Mouse (Mus musculus) 3134 (cell line): ENCODE measurements around the gene Kcnk16.
"Not testable (repeated sequence)": the region's sequence is repeated elsewhere in the genome, so short reads cannot be mapped to it uniquely, and the experiment has no call there.

Experiments used
- DNase-seq: peaks from one replicate; pipeline ENCODE4 v3.0.0-alpha.2; 2011; ENCODE audit warnings: low spot score; ENCODE audit not compliant: insufficient read length; ENCODE audit errors: extremely low read depth

The Kcnk16 gene

DNA sequence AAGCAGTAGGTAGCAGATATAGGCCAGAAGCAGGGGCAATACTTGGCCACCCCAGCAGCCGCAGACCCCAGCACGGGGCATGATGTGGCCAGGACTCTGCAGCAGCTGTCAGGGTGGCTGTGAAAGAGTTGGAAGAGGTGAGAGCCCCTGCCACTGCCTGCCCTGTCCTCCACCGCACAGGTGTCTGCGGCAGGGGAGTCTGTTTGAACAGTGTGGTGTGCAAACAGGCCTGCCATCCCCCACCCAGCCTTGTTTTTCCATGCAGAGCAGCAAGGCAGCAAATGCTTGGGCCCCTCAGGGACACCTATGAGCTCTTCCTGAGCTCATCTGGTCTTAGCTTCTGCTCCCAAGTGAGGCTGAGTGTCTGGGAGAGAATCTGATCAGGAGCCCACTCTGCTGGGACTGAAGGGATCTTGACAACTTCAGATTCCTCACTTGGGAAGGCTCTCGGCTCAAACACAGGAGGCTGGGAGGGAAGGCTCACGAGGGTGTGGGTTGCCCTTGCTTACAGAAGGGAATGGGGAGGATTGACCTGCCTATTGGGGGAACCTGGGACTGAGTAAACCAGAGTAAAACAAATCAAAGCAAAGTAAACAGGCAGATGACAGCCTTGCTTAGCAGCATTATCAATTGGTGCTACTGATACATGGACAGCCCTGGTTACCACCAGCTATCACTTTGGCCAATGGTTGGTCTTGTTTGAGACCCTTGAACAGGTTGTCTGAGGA, at the start of gene Kcnk16:
Kcnk16 (minus strand) TSS at position 118 of the 728 bp plus-strand sequence.
- DNase-seq: no peak

DNA sequence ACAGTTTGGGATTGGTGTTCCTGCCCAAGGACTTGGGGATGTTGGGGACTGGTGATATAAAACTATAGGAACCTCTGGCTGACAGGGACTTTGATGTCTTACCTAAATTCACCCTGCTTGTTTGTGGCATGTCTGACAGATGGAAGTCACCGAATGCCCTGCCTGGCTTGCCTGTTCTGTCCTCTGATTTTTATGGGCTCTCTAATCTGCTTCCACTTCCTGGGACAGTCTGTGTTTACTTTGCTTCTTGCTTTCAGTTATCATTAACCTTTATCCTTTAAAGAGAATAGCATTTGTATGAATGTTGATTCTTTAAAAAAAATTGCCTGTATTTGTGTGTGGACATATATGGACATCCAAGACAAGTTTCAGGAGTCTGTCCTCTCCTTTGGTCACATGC, 46.1 kb upstream of the Kcnk16 start:
- DNase-seq: no peak

DNA sequence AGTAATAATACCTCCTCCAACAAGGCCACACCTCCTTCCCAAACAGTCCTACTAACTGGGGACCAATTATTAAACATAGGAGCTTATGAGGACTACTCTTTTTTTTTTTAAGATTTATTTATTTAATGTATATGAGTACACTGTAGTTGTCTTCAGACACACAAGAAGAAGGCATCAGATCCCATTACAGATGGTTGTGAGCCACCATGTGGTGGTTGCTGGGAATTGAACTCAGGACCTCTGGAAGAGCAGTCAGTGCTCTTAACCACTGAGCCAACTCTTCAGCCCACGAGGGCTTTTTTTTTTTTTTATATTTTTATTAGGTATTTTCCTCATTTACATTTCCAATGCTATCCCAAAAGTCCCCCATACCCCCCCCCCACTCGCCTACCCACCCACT, 36.1 kb upstream of the Kcnk16 start:
- DNase-seq: not testable (repeated sequence)

DNA sequence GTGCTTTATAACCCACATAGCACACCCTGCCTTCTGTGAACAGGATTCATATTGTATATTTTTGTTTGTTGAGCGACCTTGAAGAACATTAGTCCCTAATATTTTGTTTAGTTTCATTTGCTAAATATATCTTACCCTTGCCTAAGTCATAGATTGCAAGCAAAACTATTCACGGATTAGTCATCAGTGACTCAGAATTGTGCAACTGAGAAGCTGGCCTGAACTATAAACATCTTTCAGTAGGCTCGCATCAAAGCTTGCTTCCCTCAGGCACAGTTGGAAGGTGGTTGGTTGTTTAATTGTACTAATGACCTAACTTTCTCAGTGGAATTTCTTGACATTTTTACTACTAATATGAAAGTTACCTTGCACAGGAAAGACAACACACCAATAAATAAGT, 29.1 kb upstream of the Kcnk16 start:
- DNase-seq: peak; percentile 57

DNA sequence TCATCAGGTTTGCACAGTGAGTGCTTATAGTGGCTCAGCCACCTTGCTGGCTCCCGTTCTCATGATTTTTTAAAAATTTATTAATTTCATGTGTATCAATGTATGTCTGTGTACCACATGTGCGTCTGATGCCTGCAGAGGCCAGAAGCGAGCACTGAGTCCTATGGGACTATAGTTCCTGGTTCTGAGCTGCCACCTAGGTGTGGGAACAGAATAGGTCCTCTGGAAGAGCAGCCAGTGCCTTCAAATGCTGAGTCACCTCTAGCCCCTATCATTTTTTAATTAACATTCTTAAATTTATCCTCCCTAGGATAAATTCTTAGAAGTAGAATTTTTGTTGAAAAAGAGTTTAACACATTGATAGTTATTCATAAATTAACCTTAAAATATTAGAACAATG, 28.6 kb upstream of the Kcnk16 start:
- DNase-seq: peak; percentile 21

DNA sequence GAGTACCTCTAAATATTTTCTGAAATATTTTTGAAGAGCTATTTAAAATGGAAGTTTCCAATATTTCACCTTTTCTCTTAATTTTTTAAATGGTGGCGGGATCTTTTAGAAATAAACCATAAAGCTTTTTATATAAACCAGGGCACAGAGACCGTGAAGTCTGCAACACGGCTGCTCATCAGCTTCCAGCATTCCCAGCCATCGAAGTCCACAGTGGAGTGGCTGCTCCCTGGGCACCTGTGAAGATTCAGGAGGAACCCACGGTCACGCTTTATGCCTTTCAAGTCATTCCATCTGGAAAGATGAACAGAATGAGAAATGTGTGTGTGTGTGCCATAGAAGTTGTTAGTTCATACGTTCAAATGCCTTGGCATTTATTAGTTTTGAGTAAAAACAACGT, 25.9 kb upstream of the Kcnk16 start:
- DNase-seq: peak; percentile 9

DNA sequence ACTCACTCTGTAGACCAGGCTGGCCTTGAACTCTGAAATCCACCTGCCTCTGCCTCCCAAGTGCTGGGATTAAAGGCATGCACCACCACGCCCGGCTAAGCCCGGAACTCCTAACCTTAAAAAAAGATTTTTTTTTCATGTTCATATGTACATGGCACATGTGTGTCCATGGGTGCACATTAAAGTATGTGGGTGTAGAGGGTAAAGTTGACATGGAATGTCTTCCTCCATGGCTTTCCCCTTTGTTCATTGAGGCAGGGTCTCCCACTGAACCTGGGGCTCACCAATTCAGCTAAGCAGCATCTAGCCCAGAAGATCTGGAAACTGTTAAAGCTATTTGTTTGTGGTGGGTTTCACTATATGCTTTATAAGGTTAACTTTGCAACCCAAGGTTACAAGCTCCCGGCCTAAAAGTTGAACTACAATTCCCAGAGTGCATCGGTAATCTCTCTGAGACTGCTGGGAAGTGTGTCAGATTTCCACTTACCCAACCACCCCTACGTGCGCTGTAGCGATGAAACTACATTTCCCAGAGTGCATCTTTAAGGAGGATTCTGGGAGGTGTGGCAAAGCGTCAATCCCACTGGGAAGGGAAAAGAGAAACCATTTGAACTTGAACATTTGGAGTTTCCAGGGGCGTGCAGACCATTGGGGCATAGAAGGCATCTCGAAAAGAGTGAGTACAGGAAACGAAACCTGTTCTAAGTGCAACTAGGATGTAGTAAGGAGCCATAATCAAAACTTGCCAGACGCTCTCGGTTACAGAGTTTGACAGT, 25.3 kb upstream of the Kcnk16 start, which contains the start of gene Nudt13:
Nudt13 (plus strand) TSS at position 581 of the 776 bp plus-strand sequence.
- peak; percentile 73 for DNase-seq

DNA sequence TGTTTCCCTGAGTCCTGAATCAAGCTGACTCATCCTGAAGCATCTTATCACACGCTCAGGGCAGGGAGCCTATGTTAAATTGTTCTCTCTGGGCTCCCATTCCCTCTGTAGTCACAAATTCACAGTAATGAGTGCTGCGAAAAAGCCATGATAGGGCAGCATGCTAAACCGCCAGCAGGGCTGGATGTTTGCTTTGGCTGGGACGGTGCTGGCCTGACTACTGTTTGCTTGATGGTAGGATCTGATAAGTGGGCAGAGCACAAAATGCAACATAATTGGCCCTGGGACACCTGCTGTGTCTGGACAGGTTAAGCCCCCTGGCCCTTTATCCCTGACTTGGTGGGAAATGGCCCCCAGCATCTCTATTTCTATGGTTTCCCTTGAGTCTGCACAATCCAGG, 22.4 kb upstream of the Kcnk16 start:
- DNase-seq: no peak

DNA sequence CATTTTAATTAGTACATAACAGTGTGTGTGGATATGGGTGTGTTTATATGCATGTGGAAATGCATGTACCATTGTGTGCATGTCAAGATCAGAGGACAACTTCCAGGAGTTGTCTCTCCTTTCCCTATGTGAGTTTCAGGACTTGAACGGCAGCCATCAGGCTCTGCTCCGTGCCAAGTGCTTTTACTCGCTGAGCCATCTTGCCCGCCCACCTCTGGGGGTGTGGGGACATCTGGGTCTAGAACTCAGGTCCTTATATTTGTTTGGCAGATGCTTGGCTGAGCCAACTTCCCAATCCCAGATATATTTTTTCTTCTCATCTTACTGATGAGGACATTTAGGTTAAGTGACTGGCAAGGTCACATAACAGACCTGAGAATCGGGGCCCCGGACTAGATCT, 578 bp downstream of the Kcnk16 start:
- no peak for DNase-seq

DNA sequence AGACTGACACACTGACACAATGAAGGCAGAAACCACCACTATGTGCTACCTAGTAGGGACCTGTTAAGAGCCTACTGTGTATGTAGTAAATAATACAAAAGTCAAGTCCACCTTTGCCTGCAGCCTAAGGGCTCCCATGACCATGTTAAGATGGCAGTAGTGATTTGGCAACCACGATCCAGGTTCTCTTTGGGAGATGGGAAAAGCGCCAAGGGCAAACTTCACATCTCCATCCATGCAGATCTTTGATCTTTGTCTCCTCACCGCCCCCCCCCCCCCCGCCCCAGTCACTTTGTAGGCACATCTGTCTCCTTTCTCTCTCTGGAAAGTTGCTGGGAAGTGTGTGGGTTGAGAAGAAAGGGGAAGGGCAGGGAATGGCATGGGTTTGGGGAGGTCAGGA, 6.7 kb downstream of the Kcnk16 start:
- DNase-seq: no peak

DNA sequence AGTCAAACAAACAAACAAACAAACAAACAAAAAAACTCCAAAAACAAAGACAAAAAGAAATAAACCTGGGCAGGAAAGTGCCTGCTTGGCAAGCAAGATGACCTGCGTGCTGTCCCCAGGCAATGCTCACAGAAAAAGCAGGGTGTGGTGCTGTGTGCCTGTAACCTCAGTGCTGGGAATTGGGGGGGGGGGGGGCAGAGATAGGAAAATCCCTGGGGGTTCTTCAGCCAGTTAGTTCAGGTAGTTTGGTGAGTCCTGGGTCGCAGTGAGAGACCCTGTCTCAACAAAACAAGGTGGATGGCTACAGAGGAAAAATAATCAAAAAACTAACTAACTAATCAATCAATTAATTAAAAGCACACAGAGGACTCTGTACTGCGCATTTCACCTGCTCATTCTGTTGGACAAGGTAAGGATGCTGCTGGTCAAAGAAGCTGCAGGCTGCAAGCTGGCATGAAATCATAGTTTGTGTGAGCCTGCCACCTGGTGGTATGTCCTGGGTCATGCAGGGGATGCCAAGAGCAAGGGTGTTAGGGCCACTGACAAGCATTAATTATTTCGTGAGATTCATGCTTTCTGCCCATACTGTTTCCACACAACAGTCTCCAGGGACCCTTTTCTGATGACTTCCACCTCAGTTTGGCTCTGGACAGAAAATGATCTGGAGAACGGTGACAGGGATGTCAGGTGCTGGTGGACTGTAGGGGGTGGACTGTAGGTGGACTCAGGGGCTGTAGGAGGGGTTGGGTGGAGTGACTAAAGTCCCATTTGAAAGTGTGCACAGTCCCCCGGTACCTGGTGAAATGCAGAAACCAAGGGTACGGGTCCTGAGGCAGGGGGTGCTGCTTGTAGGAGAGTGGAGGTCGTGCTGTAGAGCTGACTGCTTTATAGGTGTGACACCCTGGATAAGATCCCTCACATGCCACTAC, 10.6 kb downstream of the Kcnk16 start:
- peak; percentile 28 for DNase-seq

DNA sequence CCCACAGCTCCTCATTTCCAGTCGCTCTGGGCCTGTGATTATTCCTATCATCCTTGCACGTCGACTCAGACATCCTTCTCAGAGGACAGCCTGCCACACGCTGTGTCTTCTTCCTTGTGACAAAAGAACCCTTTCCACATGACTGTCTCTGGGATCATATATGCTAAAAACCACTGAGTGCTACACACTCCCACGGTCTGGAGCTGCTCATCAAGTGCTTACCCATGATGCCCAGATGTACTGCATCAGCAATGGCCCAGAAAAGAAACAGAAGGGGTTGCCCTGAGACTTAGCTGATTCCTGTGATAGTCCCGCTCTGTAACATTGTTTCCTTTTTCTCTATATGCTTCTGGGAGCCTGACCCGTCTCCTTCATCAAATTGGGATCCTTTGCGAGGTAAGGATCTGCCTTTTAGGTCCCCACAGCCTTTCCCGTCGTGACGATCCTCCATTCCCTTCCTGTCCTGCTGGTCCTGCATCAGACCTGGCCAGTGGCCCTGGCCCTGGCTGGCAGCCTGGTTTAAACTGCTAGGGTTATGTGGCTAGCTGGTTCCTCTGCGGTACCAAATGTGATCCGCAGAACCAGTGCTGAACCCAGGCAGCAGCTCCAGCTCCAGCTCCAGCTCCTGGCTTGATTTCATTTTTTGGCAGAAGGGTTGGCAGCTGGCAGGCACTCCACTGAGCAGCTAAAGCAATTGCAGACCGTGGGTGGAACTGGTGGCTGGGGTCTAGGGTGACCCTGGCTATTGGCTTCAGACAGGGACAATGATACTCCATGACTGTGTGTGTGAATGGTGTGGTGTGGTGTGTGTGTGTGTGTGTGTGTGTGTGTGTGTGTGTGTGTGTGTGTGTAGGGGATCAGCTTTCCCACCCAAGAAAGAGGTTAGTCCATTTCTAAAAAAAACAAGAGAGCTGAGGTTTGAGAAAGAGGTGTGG, 18.5 kb downstream of the Kcnk16 start:
- DNase-seq: no peak

DNA sequence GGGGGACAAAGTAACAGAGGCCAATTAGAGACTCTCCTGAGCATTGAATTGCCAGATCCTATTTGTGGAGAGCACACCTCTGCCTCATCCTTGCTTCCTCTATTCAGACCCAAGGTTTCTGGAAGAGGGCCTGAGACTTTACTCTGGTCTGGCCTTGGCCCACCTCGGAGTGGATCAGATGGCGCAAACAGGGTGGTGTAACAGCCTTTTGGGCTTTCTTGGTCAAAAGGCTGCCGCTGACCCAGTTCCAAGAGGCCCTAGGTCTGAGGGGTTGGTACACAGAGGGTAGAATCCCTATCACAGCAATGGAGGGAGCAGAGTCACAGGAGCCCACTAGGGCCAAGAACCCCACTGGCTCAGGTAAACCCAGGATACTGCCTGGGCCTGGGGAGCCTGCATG, 21.0 kb downstream of the Kcnk16 start:
- DNase-seq: no peak

DNA sequence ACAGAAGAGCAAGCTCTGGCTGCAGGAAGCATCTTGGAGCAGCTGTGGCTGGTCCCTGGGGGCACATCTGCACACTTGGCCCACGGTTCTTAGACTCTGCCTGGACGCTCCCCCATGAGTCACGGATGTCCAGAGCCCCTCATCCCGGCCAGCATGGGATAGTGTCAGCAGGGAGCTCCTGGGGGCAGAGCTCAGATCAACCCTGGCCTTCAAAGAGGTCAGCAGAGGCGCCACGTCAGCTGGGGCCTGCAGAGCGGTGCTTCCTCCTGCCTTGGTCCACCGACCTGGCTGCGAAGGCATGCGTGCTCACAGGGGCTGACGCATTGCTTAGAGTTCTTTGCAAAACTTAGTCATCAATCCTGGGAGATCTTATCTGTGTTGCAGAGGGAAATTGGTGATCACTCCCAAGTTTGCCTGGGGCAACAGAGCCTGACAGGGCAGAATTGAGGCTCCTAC, 22.2 kb downstream of the Kcnk16 start:
- DNase-seq: peak; percentile 91

DNA sequence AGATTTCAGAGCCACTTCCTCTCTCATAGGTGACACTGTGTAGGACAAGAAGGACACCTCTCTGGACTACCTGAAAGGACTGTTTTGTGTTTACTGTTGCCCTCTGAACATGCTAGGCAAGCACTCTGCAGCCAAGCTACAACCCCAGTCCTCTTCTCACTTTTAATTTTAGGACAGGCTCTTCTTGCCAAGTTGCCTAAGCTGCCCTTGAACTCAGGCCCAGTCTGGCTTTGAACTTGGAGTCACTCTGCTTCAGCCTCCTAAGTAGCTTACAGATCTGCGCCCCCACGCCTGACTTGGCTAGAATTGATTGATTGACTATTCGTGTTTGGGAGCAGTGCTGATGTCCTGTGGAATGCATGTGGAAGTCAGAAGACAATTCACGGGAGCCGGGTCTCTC, 23.1 kb downstream of the Kcnk16 start:
- DNase-seq: no peak

DNA sequence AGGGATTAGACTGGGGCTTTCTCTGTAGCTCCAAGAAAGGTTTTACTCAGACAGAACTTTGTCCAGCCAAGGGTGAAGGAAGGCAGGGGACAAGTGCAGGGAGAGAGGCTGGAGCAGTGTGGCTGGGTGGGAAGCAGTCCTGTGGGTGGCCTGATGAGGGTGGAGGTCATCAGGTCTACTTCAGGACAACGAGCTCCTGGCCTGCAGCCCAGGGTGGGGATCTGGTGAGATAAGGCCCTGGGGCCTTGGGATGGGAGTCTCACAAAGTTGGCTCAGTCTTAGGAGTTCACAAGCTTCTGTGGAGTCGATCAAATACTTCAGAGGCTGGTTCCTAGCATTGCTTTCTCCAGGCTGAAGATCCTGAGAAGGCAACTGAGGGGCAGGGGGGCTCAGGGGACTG, 23.7 kb downstream of the Kcnk16 start:
- no peak for DNase-seq

DNA sequence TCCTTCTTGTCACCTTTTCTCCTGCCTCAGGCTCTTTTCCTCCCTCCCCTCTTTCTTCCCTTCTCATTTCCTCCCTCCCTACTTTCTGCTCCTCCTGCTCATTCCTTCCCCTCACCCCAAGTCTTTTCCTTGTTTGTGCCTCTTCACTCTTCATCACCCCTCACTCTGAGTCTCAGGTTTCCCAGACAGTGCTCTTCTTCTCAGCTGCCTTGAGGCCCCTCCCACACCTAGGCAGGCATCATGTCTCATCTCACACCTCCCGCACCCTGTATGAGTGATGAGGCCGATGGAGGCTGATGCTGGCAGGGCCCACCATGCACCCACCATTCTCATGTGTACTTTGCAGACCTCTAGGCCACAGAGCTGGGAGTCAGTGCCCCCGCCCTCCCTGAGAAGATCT, 25.8 kb downstream of the Kcnk16 start:
- DNase-seq: no peak

DNA sequence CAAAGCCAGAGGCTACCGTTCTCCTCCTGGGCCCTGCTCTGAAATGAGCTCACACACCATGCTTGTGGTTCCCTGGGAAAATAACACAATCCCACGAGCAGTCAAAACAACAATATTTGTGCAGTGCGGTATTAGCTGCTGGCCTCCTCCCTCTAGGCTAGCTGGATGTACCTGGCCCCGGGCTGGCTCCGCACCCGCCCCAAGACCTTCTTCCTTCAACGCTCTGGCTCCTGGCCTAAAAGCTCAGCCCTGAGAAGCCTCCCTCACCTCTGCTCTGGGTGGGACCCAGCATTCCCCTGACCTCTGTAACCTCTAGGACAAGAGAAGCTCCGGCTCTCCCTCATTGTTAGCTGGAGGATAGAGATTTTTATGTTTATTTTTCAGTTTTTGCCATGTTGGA, 26.5 kb downstream of the Kcnk16 start:
- no peak for DNase-seq

DNA sequence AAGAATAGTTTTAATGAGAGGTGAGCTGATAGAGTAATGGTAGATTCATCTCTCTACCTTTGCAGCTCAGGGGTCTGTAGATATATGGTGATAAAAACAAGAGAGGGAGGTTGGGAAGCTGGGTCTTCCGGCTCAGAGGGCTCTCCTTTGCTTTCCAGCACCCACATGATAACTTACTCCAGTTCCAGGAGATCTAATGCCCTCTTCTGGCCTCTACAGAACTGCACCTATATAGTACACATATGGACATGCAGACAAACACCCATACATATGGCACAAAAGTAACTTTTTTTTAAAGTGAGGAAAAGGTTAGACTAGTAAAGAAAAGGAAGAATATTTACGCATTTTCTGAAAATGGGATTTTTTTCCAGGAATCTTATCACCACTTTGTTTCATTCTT, 34.6 kb downstream of the Kcnk16 start:
- no peak for DNase-seq
